Mouse (Mus musculus): ENCODE data around the gene Glipr1.
"Not testable (repeated sequence)": the region's sequence is repeated elsewhere in the genome, so short reads cannot be mapped to it uniquely, and the experiment has no call there.

Gene Glipr1

GRCm38 (mm10) chr10:112002544-112003215 lies at the start of gene Glipr1:
Gene Glipr1, minus strand, starts transcription at chr10:112002631.
- DNase-seq: peak; percentile 40 to 63

- DNase-seq: peak in 1 of 2 experiments; percentile 9
Measured at GRCm38 (mm10) chr10:112051956-112052355, 49.5 kb upstream of the Glipr1 start.

- DNase-seq: no peak
Measured at GRCm38 (mm10) chr10:112051220-112051619, 48.8 kb upstream of the Glipr1 start.

GRCm38 (mm10) chr10:112044283-112044682 lies 41.9 kb upstream of the Glipr1 start:
- not testable (repeated sequence) for DNase-seq

GRCm38 (mm10) chr10:112043523-112043922 lies 41.1 kb upstream of the Glipr1 start:
- not testable (repeated sequence) for DNase-seq

- DNase-seq: not testable (repeated sequence)
Measured at GRCm38 (mm10) chr10:112028689-112029088, 26.3 kb upstream of the Glipr1 start.

- DNase-seq: no peak
Measured at GRCm38 (mm10) chr10:112023585-112023984, 21.2 kb upstream of the Glipr1 start.

GRCm38 (mm10) chr10:112009511-112009910 lies 7.1 kb upstream of the Glipr1 start:
- not testable (repeated sequence) for DNase-seq

- no peak for DNase-seq
Measured at GRCm38 (mm10) chr10:112001756-112002520, 493 bp downstream of the Glipr1 start.

- no peak for DNase-seq
Measured at GRCm38 (mm10) chr10:112001350-112001749, 1.1 kb downstream of the Glipr1 start.

- DNase-seq: no peak
Measured at GRCm38 (mm10) chr10:112000568-112000967, 1.9 kb downstream of the Glipr1 start.

GRCm38 (mm10) chr10:111999765-112000164 lies 2.7 kb downstream of the Glipr1 start:
- DNase-seq: no peak

- DNase-seq: no peak
Measured at GRCm38 (mm10) chr10:111997671-111998070, 4.8 kb downstream of the Glipr1 start.

GRCm38 (mm10) chr10:111996911-111997347 lies 5.5 kb downstream of the Glipr1 start:
- DNase-seq: peak in 1 of 2 experiments; percentile 29

GRCm38 (mm10) chr10:111996549-111996904 lies 5.9 kb downstream of the Glipr1 start:
- peak in 1 of 2 experiments; percentile 18 for DNase-seq

GRCm38 (mm10) chr10:111995803-111996548 lies 6.5 kb downstream of the Glipr1 start:
- no peak for DNase-seq

- no peak for DNase-seq
Measured at GRCm38 (mm10) chr10:111986453-111986852, 16.0 kb downstream of the Glipr1 start.

- DNase-seq: no peak
Measured at GRCm38 (mm10) chr10:111983070-111983469, 19.4 kb downstream of the Glipr1 start.

- peak; percentile 39 to 68 for DNase-seq
Measured at GRCm38 (mm10) chr10:111977584-111977983, 24.8 kb downstream of the Glipr1 start.

- DNase-seq: peak; percentile 92
Measured at GRCm38 (mm10) chr10:111972542-111973361, 29.7 kb downstream of the Glipr1 start, which contains the start of gene Krr1. Gene Krr1, plus strand, starts transcription at chr10:111972664.

- DNase-seq: no peak
Measured at GRCm38 (mm10) chr10:111971929-111972328, 30.5 kb downstream of the Glipr1 start.

GRCm38 (mm10) chr10:111966394-111966793 lies 36.0 kb downstream of the Glipr1 start:
- DNase-seq: no peak

Data from lung, postnatal 4 days (tissue).